Mouse (Mus musculus) ovary, adult 2 months (tissue): ENCODE data around the gene Tnrc6c. TPM values are rescaled to one million over a fixed set of nuclear protein-coding genes. Genes with fewer than 3 reads are reported as not detected.

Experiments used
- polyA plus RNA-seq: library from polyadenylated mRNA; depleted of rRNA; stranded (reverse); fragments of >200 nt; gene quantifications from 2 replicates; pipeline ENCODE4 v1.2.3, GENCODE M21; 2012; rRNA removed

Tnrc6c gene
- 25.7 and 29.3 TPM in 2 replicates for polyA plus RNA-seq

GRCm38 (mm10) chr11:117653491-117654351 is at the start of gene Tnrc6c:
Gene Tnrc6c, plus strand, starts transcription at chr11:117654289.

GRCm38 (mm10) chr11:117781993-117782704 is 128.1 kb downstream of the Tnrc6c start, which contains the start of the genes Tmc8 and Tmc6:
Gene Tmc8, plus strand, starts transcription at chr11:117782076.
Gene Tmc6, minus strand, starts transcription at chr11:117782198.

GRCm38 (mm10) chr11:117797511-117798159 is 143.5 kb downstream of the Tnrc6c start, which contains the start of gene 6030468B19Rik:
Gene 6030468B19Rik, plus strand, starts transcription at chr11:117797660.

GRCm38 (mm10) chr11:117809407-117810311 is 155.6 kb downstream of the Tnrc6c start, which contains the start of the genes Gm20708 and Syngr2:
Gene Gm20708, plus strand, starts transcription at chr11:117809668.
Gene Syngr2, plus strand, starts transcription at chr11:117809668.

Other genes with a start within 250 kb of the Tnrc6c start
- gene Gm11733, start 169.9 kb upstream of the Tnrc6c start, polyA plus RNA-seq: not detected in 2 replicates
- 10.1 TPM in 2 replicates for gene Tmc8, start 127.8 kb downstream of the Tnrc6c start, polyA plus RNA-seq
- gene Tmc6, start 127.9 kb downstream of the Tnrc6c start, polyA plus RNA-seq: 54.7 and 63.2 TPM in 2 replicates
- gene 6030468B19Rik, start 143.4 kb downstream of the Tnrc6c start, polyA plus RNA-seq: not detected in 2 replicates
- gene Gm20708, start 155.4 kb downstream of the Tnrc6c start, polyA plus RNA-seq: 0.23 TPM in 1 of 2 replicates, not detected in the other
- gene Syngr2, start 155.4 kb downstream of the Tnrc6c start, polyA plus RNA-seq: 149 and 175 TPM in 2 replicates
- 5.4 and 8.6 TPM in 2 replicates for gene Afmid, start 171.6 kb downstream of the Tnrc6c start, polyA plus RNA-seq
- gene Tk1, start 171.8 kb downstream of the Tnrc6c start, polyA plus RNA-seq: 23.5 and 36.6 TPM in 2 replicates
- 7.8 and 16.6 TPM in 2 replicates for gene Birc5, start 195.0 kb downstream of the Tnrc6c start, polyA plus RNA-seq
- not detected in 2 replicates for gene Tmem235, start 206.5 kb downstream of the Tnrc6c start, polyA plus RNA-seq
- gene Tha1, start 219.2 kb downstream of the Tnrc6c start, polyA plus RNA-seq: 21.1 and 21.9 TPM in 2 replicates